Mouse (Mus musculus) forebrain, embryonic 14.5 days (tissue): ENCODE results near the gene H2-Q6. TPM values are rescaled to one million over a fixed set of nuclear protein-coding genes. Genes with fewer than 3 reads are reported as not detected.
"Not testable (repeated sequence)": the region's sequence is repeated elsewhere in the genome, so short reads cannot be mapped to it uniquely, and the experiment has no call there.

Source experiments
- ATAC-seq: fragments of 200-750 bp; cut with Nextera tagmentation; 2 replicates; pipeline ENCODE4 v1.8.0; 2017; ENCODE audit warnings: mild to moderate bottlenecking, moderate library complexity
- DNase-seq: peaks from one replicate; pipeline ENCODE4 v3.0.0-alpha.2; 2015; ENCODE audit warnings: low spot score
- H3K27ac ChIP-seq: fragments of 300-500 bp; sonication (generic); 2 replicates; pipeline ENCODE4 v1.5.1; 2014; ENCODE audit warnings: low read depth, mild to moderate bottlenecking, control low read depth, low read length, moderate library complexity
- H3K27me3 ChIP-seq: fragments of 300-500 bp; sonication (generic); replicated peaks from 2 replicates; pipeline ENCODE4 v1.6.1; 2014; ENCODE audit warnings: low read length, control low read depth, mixed read lengths; ENCODE audit not compliant: control insufficient read depth, insufficient read depth
- H3K36me3 ChIP-seq: fragments of 300-500 bp; sonication (generic); 2 replicates; pipeline ENCODE4 v1.6.1; 2014; ENCODE audit warnings: low read length, control low read depth; ENCODE audit not compliant: control insufficient read depth, insufficient read depth
- H3K4me1 ChIP-seq: fragments of 300-500 bp; sonication (generic); 2 replicates; pipeline ENCODE4 v1.6.1; 2014; ENCODE audit warnings: antibody characterized with exemption, low read length, control low read depth; ENCODE audit not compliant: control insufficient read depth, insufficient read depth
- H3K4me2 ChIP-seq: fragments of 300-500 bp; sonication (generic); 2 replicates; pipeline ENCODE4 v1.6.1; 2014; ENCODE audit warnings: mild to moderate bottlenecking, control low read depth, low read length
- H3K4me3 ChIP-seq: fragments of 300-500 bp; sonication (generic); 2 replicates; pipeline ENCODE4 v1.5.1; 2014; ENCODE audit warnings: low read depth, low read length, control low read depth
- H3K9ac ChIP-seq: fragments of 300-500 bp; sonication (generic); 2 replicates; pipeline ENCODE4 v1.6.1; 2014; ENCODE audit warnings: mild to moderate bottlenecking, low read length, control low read depth, moderate library complexity
- H3K9me3 ChIP-seq: fragments of 300-500 bp; sonication (generic); replicated peaks from 2 replicates; pipeline ENCODE4 v1.6.1; 2016; ENCODE audit warnings: low read length, control low read depth, mixed read lengths; ENCODE audit not compliant: control insufficient read depth
- WGBS: fragments of 180-500 bp; shearing (Covaris S2); extraction: QIAGEN DNeasy Blood & Tissue Kit; methylation state at CpG from one replicate; pipeline ENCODE4 v1.1.7; 2014; 5-methylcytosine and 5-hydroxymethylcytosine counted together
- polyA plus RNA-seq: library from polyadenylated mRNA; unstranded; fragments of >200 nt; fragmentation: Nextera tagmentation; extraction: Ambion mirVana; gene quantifications from 2 replicates; pipeline ENCODE4 v1.2.1, GENCODE M21; 2014

The H2-Q6 gene
- polyA plus RNA-seq, 1 experiment from 2014 or later = 0.28 TPM

GRCm38 (mm10) chr17:35415273-35416129 is 9.1 kb upstream of the H2-Q6 start:
- H3K4me2 ChIP-seq, H3K4me3 ChIP-seq, H3K4me1 ChIP-seq, H3K9me3 ChIP-seq, DNase-seq, H3K36me3 ChIP-seq, H3K27ac ChIP-seq, H3K27me3 ChIP-seq, H3K9ac ChIP-seq: not testable (repeated sequence)
- 65% methylated on average over 3 of the region's 10 CpGs for whole genome bisulfite sequencing
- peak; percentile 44; the same call in 1 of the 2 replicates for ATAC-seq

- H3K36me3 ChIP-seq = no peaks in the 10 kb centered on the region
- H3K4me3 ChIP-seq = no peak overlapping the region
- no peaks in the 10 kb centered on the region for H3K4me1 ChIP-seq
- H3K27ac ChIP-seq = no peak overlapping the region
- WGBS = 83% methylated on average over 7 of the region's 7 CpGs
- H3K4me2 ChIP-seq = no peak overlapping the region
- no peaks in the 10 kb centered on the region for H3K27me3 ChIP-seq
- ATAC-seq = no peak
- no peak for DNase-seq
- H3K9me3 ChIP-seq = no peaks in the 10 kb centered on the region
- H3K9ac ChIP-seq = no peak overlapping the region
Measured at GRCm38 (mm10) chr17:35418772-35419171, 5.9 kb upstream of the H2-Q6 start.

- not testable (repeated sequence) for H3K4me1 ChIP-seq, ATAC-seq, H3K4me2 ChIP-seq, H3K36me3 ChIP-seq, H3K27me3 ChIP-seq, H3K9ac ChIP-seq, DNase-seq, H3K9me3 ChIP-seq, H3K27ac ChIP-seq, H3K4me3 ChIP-seq
- WGBS = 66% methylated on average over 4 of the region's 4 CpGs
Measured at GRCm38 (mm10) chr17:35419564-35419963, 5.1 kb upstream of the H2-Q6 start.

GRCm38 (mm10) chr17:35420206-35420810 is 4.3 kb upstream of the H2-Q6 start:
- H3K4me3 ChIP-seq, H3K36me3 ChIP-seq, ATAC-seq, H3K9me3 ChIP-seq, H3K9ac ChIP-seq, H3K4me1 ChIP-seq, H3K27ac ChIP-seq, H3K4me2 ChIP-seq, H3K27me3 ChIP-seq: not testable (repeated sequence)
- 16% methylated on average over 11 of the region's 11 CpGs for WGBS
- DNase-seq = peak; percentile 37

- H3K9ac ChIP-seq, H3K36me3 ChIP-seq, H3K4me1 ChIP-seq, H3K4me3 ChIP-seq, H3K27ac ChIP-seq, DNase-seq, H3K9me3 ChIP-seq, H3K27me3 ChIP-seq, ATAC-seq, H3K4me2 ChIP-seq: not testable (repeated sequence)
- 86% methylated on average over 4 of the region's 4 CpGs for WGBS
Measured at GRCm38 (mm10) chr17:35421331-35421730, 3.3 kb upstream of the H2-Q6 start.

GRCm38 (mm10) chr17:35422360-35422759 is 2.3 kb upstream of the H2-Q6 start:
- H3K9me3 ChIP-seq, H3K4me1 ChIP-seq, H3K4me2 ChIP-seq, DNase-seq, H3K4me3 ChIP-seq, H3K36me3 ChIP-seq, H3K27ac ChIP-seq, H3K27me3 ChIP-seq, H3K9ac ChIP-seq, ATAC-seq: not testable (repeated sequence)
- 90% methylated on average over 5 of the region's 5 CpGs for WGBS

- not testable (repeated sequence) for H3K36me3 ChIP-seq, H3K9me3 ChIP-seq, H3K9ac ChIP-seq, H3K4me2 ChIP-seq, H3K27ac ChIP-seq, H3K27me3 ChIP-seq, DNase-seq, H3K4me1 ChIP-seq, ATAC-seq, H3K4me3 ChIP-seq
- WGBS = 78% methylated on average over 3 of the region's 3 CpGs
Measured at GRCm38 (mm10) chr17:35423131-35423810, 1.4 kb upstream of the H2-Q6 start.

- H3K4me3 ChIP-seq, H3K27me3 ChIP-seq, H3K4me2 ChIP-seq, H3K9ac ChIP-seq, H3K27ac ChIP-seq, H3K4me1 ChIP-seq, DNase-seq, ATAC-seq, H3K9me3 ChIP-seq, H3K36me3 ChIP-seq: not testable (repeated sequence)
- 85% methylated on average over 3 of the region's 3 CpGs for whole genome bisulfite sequencing
Measured at GRCm38 (mm10) chr17:35424106-35424505, 544 bp upstream of the H2-Q6 start.

- not testable (repeated sequence) for H3K27ac ChIP-seq, H3K9me3 ChIP-seq, H3K4me1 ChIP-seq, H3K9ac ChIP-seq, ATAC-seq, DNase-seq, H3K4me3 ChIP-seq, H3K27me3 ChIP-seq, H3K36me3 ChIP-seq
- 13% methylated on average over 28 of the region's 28 CpGs for WGBS
- peak overlapping the region; percentile 49 for H3K4me2 ChIP-seq
Measured at GRCm38 (mm10) chr17:35425474-35425873, 824 bp downstream of the H2-Q6 start.
